Mouse (Mus musculus) 3134 (cell line): ENCODE measurements at regions not wholly inside any gene's neighbourhood (a gene's known extent, or its start where the extent isn't known, plus 50 kb on each side); places are given as distances from the start of the nearest gene placed in this dataset.
"Not testable (repeated sequence)": the region's sequence is repeated elsewhere in the genome, so short reads cannot be mapped to it uniquely, and the experiment has no call there.

Experiments used
- DNase-seq: peaks from one replicate; pipeline ENCODE4 v3.0.0-alpha.2; 2011; ENCODE audit warnings: low spot score; ENCODE audit not compliant: insufficient read length; ENCODE audit errors: extremely low read depth

DNA sequence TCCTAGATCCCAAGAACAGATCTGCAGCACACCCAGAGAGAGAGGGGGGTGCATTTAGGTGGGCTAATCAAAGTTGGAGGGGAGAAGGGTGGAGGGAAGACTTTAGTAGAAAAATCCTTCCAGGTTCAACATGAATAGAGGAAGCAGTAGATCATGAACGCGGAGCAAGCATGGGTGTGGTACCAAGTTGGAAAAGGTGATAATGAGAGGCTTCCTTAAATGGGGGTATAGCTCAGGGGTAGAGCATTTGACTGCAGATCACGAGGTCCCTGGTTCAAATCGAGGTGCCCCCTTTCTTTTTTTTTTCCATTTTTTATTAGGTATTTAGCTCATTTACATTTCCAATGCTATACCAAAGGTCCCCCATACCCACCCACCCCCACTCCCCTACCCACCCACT is 54.0 kb upstream of the Krba1 start:
- not testable (repeated sequence) for DNase-seq

DNA sequence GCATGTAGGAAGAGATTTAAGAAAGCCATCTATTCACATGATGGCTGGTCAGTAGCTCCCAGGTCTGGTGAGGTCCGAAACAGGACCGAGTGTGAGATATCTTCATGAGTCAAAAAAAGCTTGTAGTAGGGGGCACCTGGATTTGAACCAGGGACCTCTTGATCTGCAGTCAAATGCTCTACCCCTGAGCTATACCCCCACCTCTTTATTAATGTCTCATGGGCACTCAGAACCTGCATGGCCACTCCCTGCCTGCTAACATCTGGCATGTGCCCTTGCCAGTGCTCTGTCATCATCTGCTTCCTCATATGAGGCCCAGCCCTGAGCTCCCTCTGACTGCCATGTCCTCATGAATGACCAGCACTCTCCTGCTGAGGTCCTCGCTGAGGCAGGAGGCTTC is 58.4 kb upstream of the Krba1 start:
- not testable (repeated sequence) for DNase-seq

- DNase-seq: no peak
Measured at GRCm38 (mm10) chr6:48288011-48288410, 107.4 kb upstream of the Krba1 start.

- DNase-seq: not testable (repeated sequence)
Measured at GRCm38 (mm10) chr6:48279646-48280045, 115.7 kb upstream of the Krba1 start.

- not testable (repeated sequence) for DNase-seq
Measured at GRCm38 (mm10) chr6:48261563-48261962, 133.8 kb upstream of the Krba1 start.

DNA sequence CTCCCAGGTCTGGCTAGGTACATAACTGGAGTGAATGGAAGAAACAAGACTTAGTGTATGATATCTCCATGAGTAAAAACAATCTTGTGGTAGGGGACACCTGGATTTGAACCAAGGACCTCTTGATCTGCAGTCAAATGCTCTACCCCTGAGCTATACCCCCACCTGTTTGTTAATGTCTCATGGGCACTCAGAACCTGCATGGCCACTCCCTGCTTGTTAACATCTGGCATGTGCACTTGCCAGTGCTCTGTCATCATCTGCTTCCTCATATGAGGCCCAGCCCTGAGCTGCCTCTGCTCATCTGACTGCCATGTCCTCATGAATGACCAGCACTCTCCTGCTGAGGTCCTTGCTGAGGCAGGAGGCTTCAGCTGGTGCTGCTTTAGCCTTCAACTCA is 142.4 kb upstream of the Krba1 start:
- not testable (repeated sequence) for DNase-seq

DNA sequence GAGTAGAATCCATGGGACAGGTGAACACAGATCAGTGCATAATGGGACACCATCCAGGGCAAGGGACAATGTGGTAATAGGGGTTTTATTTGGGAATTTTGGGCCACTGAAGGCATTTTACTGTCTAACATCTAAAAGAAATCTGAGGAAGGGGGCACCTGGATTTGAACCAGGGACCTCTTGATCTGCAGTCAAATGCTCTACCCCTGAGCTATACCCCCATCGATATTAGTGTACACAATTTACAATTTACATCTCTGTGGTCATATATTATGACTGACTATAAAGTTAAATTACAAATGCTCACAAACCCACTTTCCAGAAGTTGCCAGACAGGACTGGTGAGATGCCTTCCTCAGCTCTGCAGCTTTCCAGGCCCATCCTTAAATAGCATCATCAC is 143.4 kb upstream of the Krba1 start:
- no peak for DNase-seq

GRCm38 (mm10) chr6:48244191-48244590 is 151.2 kb upstream of the Krba1 start:
- DNase-seq: not testable (repeated sequence)

DNA sequence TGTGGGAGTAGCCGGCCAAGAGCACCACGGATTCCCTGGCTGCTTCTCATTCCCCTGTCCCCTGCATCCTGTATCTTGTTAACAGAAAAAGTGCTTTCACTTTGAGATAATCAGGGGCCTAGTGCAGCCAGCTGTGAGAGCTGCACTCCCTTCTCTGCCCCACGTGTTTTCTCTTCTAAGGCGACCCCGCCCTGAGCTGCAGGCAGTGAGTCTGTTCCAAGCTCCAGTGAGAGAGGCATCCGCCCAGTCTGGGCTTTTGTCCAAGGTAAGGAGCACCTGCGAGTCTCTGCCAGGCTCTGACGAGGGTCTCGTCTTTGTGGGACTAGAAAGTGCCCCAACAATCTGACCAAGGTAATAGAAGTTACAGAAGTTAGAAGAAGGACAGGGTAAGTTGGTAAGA is 141.0 kb upstream of the Zfp746 start:
- DNase-seq: peak; percentile 6

DNA sequence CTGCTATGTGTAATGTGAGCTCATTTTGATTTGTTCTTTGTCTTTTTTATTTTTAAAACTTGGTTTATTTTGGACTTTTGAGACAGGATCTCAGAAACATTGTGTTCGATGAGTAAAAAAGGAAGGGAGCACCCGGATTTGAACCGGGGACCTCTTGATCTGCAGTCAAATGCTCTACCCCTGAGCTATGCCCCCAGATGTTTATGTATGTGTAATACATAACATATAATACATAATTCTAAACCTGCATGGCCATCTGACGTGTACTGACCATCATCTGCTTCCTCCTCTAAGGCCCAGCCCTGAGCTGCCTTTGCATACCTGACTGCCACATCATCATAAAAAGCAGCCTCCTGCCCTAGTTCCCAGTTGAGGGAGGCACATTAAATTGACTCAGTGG is 137.8 kb upstream of the Zfp746 start:
- DNase-seq: no peak

DNA sequence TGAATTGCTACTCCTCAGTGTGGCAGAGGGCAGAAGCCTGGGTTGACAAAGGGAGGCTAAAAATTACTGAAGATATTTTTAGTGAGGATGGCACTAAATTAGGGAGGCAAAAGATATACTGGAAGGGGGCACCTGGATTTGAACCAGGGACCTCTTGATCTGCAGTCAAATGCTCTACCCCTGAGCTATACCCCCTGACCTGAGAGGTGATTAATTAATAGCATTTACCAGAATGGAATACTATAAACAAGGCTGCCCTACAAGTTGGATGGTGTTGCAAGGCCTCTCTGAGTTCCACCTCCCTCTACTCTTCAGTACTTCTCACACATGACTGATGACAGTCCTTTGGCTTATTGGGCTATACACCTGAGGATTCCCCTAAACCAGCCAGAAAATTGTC is 136.6 kb upstream of the Zfp746 start:
- DNase-seq: no peak

- not testable (repeated sequence) for DNase-seq
Measured at GRCm38 (mm10) chr6:48221806-48222205, 135.4 kb upstream of the Zfp746 start.

DNA sequence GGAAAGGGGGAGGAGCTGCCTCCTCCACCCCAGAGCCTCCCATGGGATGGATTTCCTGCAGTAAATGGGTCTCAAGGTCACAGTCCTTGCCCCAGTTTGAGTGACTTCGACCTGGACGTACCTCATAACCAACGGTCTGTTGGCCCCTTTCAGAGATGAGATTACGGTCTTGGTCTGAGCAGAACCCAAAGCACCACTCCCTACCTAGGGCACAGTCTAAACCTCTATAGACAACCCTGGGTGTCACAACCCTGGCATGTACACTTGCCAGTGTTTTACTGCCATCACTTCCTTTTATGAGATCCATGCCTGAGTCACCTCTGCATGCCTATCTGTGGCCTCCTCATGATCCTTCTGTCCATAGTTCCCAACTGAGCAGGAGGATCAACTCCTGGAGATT is 128.8 kb upstream of the Zfp746 start:
- DNase-seq: no peak

DNA sequence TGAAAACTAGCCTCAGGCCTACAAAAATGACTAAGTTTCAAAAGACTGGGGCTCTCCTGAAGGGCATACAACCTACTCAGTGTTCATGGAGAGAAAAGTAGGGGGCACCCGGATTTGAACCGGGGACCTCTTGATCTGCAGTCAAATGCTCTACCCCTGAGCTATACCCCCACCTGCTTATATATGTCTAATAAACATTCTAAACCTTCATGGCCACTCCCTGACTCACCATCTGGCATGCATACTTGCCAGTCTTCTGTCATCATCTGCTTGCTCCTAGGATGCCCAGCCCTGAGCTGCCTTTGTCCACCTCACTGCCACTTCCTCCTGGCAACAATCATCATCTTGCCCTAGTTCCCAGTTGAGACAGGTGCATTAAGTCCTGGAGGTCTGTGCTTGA is 123.3 kb upstream of the Zfp746 start:
- no peak for DNase-seq

GRCm38 (mm10) chr6:48209103-48209502 is 122.7 kb upstream of the Zfp746 start:
- DNase-seq: no peak

DNA sequence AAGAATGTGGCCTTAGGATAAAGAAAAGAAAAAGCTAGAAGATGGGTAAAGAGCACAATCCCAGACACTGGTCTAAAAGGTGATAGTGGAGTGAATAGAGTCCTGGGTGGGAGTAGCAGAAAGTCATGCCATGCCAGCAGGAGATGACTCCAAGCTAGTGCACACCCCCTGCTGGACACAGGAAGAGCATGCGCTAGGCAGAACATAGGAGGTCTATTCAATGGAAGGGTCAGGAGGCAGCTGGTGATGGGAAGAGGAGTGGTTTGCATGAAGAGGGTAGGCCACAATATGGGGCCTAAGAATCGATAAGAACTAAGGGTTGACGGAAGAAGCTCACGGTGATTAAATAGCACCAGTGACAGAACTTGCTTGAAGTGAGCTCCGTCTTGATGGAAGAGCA is 119.3 kb upstream of the Zfp746 start:
- DNase-seq: no peak

GRCm38 (mm10) chr6:48199951-48200350 is 113.6 kb upstream of the Zfp746 start:
- DNase-seq: no peak

GRCm38 (mm10) chr6:48198806-48199205 is 112.4 kb upstream of the Zfp746 start:
- no peak for DNase-seq

DNA sequence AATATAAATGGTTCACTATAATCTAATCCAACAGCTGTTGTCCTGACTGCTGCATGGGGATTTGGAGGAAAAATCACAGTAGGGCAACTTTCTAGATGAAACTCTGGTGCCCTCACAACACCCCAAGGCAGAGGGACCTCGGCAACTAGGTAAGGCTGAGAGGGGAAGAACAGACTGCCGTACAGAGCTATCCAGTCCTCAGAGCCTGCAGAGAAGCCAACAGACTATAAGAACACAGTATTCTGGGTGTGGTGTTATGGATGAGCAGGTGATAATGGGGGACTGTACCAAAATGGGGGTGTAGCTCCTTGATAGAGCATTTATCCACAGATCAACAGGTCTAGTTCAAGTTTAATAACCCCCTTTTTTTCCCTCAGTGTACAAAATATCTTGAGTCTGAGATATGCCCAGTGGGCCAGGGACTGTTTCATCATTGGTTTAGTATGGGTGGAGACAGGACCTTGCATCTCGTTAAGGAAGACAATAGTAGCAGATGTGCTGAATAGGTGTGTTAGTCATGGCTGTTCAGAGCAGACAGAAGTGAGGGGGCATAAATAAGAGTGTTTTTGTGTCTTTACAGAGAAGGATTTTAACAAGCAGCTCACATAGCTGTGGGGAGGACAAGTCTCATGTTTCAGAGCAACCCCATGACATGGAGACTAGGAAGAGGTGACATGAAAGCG is 111.4 kb upstream of the Zfp746 start:
- DNase-seq: no peak

DNA sequence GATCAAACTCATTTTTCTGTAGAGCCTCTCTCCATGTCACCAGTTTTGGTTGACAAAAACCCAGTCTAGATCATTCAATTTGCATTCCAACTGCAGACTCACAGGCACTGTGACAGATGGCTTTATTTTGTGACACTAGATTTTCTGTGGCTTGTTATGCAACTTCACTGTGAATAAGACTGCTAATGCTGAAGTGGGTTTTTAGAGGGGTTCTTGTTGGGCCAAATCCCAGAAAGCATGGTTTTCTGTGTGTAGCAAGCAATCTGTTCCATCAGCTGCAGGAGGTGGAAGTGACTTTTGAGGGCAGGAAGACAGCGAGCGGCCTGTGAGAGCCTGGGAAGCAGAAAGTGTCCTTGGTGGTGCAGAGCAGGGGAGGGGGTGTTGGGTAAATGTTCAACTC is 102.0 kb upstream of the Zfp746 start:
- DNase-seq: not testable (repeated sequence)

- DNase-seq: no peak
Measured at GRCm38 (mm10) chr6:48185311-48185710, 98.9 kb upstream of the Zfp746 start.

GRCm38 (mm10) chr6:48178360-48179120 is 92.1 kb upstream of the Zfp746 start:
- no peak for DNase-seq
